Mouse (Mus musculus) megakaryocyte, embryonic 14.5 days (primary cell): Measurements from ENCODE around the gene Trim41.

Experiments used
- FLI1 ChIP-seq: IDR thresholded peaks from 2 replicates; pipeline ENCODE4 v1.6.1; 2012; ENCODE audit warnings: low read length, inconsistent platforms, mixed read lengths
- GATA1 ChIP-seq: IDR thresholded peaks from 3 replicates; pipeline ENCODE4 v1.6.1; 2012; ENCODE audit warnings: mixed read lengths, low read length, inconsistent platforms, borderline replicate concordance

DNA sequence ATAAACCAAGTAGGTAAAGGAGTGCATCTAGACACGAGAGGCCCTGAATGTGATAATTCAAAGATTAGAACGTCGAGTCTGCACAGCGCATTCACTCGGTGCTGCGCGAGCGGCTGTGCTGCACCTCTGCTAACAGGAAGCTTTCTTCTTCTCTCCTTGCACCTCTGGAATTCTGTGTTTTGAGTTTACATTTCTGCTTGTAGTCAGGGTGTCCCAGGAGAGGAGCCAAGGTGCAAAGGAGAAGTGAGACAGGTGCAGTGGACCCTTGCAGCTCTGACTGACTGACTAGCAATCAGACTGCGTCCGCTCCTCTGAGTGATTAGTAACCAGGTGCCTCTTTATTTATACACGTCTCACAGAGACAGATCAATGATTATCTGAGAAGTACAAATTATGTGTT lies 26.0 kb upstream of the Trim41 start:
- TF ChIP-seq GATA1 (no peak), FLI1 (no peak)
